Mouse (Mus musculus): Measurements from ENCODE around the gene Tm4sf1. TPM values are rescaled to one million over a fixed set of nuclear protein-coding genes. Genes with fewer than 3 reads are reported as not detected.

Tm4sf1 gene
- polyA plus RNA-seq, 1 experiment from 2014 or later: 68.3 TPM

DNA sequence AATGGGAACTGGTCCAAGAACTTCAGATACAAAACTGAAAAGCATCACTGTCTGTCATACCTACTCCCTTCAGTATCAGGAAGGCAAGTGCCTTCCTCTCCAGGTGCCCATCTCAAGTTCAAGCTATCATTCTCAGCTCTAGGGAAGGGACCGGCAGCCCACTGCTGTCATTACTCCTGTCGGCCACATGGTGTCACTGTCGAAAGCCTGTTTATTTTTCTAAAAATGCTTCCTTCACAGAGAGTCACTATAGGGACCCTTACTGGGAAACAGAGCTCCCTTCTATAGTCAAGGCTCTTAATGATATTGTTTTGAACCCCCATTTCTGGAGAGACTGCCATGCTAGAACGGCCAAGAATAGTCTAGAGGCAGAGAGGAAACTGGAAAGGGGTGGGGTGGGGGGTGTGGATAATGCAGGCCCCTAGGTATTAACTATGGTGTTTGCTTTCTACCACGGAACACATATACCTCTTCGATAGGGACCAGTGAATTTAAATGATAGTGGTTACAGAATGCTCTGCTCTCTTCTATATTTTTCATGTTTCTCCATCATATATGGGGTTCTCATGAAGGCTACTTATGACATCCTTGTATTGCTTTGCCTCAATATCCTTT, 34.1 kb downstream of the Tm4sf1 start:
- whole genome bisulfite sequencing: 33% methylated on average over 6 of the region's 6 CpGs
- Histone ChIP-seq H3K4me3 (ENCODE audit: low read length) (no peak overlapping the region), H3K9ac (ENCODE audit: low read depth, low read length) (no peak overlapping the region), H3K36me3 (ENCODE audit: control insufficient read depth, insufficient read depth, low read length) (no peaks in the 10 kb centered on the region), H3K4me1 (ENCODE audit: control insufficient read depth, insufficient read depth, low read length) (no peaks in the 10 kb centered on the region), H3K9me3 (ENCODE audit: control insufficient read depth, low read length) (no peaks in the 10 kb centered on the region), H3K27me3 (replicated peaks; ENCODE audit: control insufficient read depth, insufficient read depth, low read length) (no peaks in the 10 kb centered on the region), H3K27ac (ENCODE audit: low read length) (no peak overlapping the region), H3K4me2 (ENCODE audit: low read depth, low read length) (no peak overlapping the region)
- peak; percentile 58 for ATAC-seq

DNA sequence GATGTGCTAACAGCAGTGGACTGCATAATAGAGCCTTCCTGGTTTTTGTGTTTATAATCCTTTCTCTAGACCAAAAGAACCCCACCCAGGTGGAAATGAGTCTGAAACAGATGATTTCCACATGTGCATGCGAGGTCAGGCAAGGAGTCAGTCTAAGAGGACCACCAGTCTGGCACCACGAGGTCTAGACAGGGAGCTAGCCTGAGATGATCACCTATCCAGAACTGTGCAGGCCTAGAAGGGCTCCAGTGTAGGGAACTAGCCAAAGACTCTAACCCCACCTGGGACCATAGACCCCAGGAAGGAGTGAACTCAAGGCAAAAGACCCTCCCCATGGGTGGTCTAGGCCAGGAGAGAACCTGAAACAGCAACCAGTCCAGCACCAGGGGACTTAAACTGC, 48.7 kb downstream of the Tm4sf1 start:
- no peak for ATAC-seq
- no peak overlapping the region for H3K9ac ChIP-seq (ENCODE audit: low read depth, low read length)
- no peak overlapping the region for H3K4me2 ChIP-seq (ENCODE audit: low read depth, low read length)
- H3K27ac ChIP-seq (ENCODE audit: low read length): no peak overlapping the region
- H3K36me3 ChIP-seq (ENCODE audit: control insufficient read depth, insufficient read depth, low read length): no peaks in the 10 kb centered on the region
- WGBS: 61% methylated on average over 2 of the region's 2 CpGs
- no peaks in the 10 kb centered on the region for H3K9me3 ChIP-seq (ENCODE audit: control insufficient read depth, low read length)
- H3K27me3 ChIP-seq (replicated peaks; ENCODE audit: control insufficient read depth, insufficient read depth, low read length): no peaks in the 10 kb centered on the region
- no peak overlapping the region for H3K4me3 ChIP-seq (ENCODE audit: low read length)
- H3K4me1 ChIP-seq (ENCODE audit: control insufficient read depth, insufficient read depth, low read length): no peaks in the 10 kb centered on the region

DNA sequence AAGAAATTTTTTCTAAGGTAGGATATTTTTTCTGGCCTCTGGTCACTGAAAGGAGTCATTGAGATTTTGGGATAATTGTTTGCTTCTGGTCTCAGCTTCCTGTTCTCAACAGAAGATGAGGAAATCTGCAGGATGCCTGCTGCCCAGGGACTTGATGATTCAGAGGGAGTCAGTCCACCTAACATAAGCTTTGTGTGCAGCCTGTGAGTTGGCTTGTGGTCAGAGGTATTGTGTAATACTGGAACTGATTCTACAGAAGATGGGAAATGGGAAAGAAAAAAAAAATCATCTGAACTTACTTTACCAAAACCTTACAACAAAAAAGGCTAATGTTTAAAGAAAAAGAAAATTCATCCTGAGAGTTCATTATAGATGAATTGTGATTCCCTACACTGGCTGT, 49.2 kb downstream of the Tm4sf1 start:
- ATAC-seq: no peak
- Histone ChIP-seq H3K36me3 (ENCODE audit: control insufficient read depth, insufficient read depth, low read length) (no peaks in the 10 kb centered on the region), H3K9ac (ENCODE audit: low read depth, low read length) (no peak overlapping the region), H3K4me1 (ENCODE audit: control insufficient read depth, insufficient read depth, low read length) (no peaks in the 10 kb centered on the region), H3K4me3 (ENCODE audit: low read length) (no peak overlapping the region), H3K4me2 (ENCODE audit: low read depth, low read length) (no peak overlapping the region), H3K27ac (ENCODE audit: low read length) (no peak overlapping the region), H3K27me3 (replicated peaks; ENCODE audit: control insufficient read depth, insufficient read depth, low read length) (no peaks in the 10 kb centered on the region), H3K9me3 (ENCODE audit: control insufficient read depth, low read length) (no peaks in the 10 kb centered on the region)

DNA sequence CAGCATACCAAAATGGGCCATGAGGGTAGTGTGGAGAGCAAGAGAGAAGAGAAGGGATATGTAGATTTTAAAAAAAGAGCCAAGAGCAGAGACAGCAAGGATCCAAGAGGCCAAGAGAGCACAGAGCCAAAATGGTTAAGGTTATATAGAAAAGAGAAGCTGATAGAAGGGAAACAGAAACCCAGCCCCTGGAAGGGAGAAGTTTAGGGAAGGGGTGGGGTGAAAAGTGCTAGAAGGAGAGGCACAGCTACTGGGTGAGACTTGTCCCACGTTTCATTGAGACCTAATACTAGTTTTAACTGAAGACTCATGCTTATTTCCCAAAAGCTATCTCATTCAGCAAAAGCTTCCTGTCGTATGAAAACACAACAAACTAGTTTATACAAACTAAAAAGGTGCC, 56.5 kb downstream of the Tm4sf1 start:
- H3K4me1 ChIP-seq (ENCODE audit: control insufficient read depth, insufficient read depth, low read length): no peaks in the 10 kb centered on the region
- 71% methylated on average over 2 of the region's 2 CpGs for WGBS
- ATAC-seq: no peak
- H3K4me3 ChIP-seq (ENCODE audit: low read length): no peak overlapping the region
- no peaks in the 10 kb centered on the region for H3K9me3 ChIP-seq (ENCODE audit: control insufficient read depth, low read length)
- no peaks in the 10 kb centered on the region for H3K36me3 ChIP-seq (ENCODE audit: control insufficient read depth, insufficient read depth, low read length)
- H3K27me3 ChIP-seq (replicated peaks; ENCODE audit: control insufficient read depth, insufficient read depth, low read length): no peaks in the 10 kb centered on the region
- no peak overlapping the region for H3K4me2 ChIP-seq (ENCODE audit: low read depth, low read length)
- H3K27ac ChIP-seq (ENCODE audit: low read length): no peak overlapping the region
- no peak overlapping the region for H3K9ac ChIP-seq (ENCODE audit: low read depth, low read length)

Other genes starting within 250 kb of the Tm4sf1 start
- gene Tm4sf4, start 123.3 kb upstream of the Tm4sf1 start, polyA plus RNA-seq (2015; fragmentation: Nextera tagmentation; extraction: Ambion mirVana): 43.9 and 44.7 TPM in 2 replicates